Mouse (Mus musculus) left cerebral cortex, postnatal 4 days (tissue): ENCODE measurements around the gene Cdk11b. TPM values are rescaled to one million over a fixed set of nuclear protein-coding genes. Genes with fewer than 3 reads are reported as not detected.
A peak's percentile ranks its signal among the peaks of the same experiment; 100 is the strongest.

Experiments used
- DNase-seq: peaks from one replicate; pipeline ENCODE4 v3.0.0-alpha.2; 2022
- intact Hi-C: fragments of 180-260 bp; cut with DNase I; formaldehyde crosslinking; loops from one replicate; pipeline ENCODE4 v1.15.1; 2025
- total RNA-seq, 2 experiments: library from RNA; stranded (reverse); gene quantifications; 2 replicates each; pipeline ENCODE4 v1.2.3; 2021

The Cdk11b gene
- total RNA-seq: 10 to 100 TPM; 55.5 to 60.6 TPM

GRCm38 (mm10) chr4:155624338-155625291 is at the start of gene Cdk11b:
Gene Cdk11b, plus strand, starts transcription at chr4:155624854.
- intact Hi-C loops: no loop called here
- DNase-seq: peak; percentile 97

GRCm38 (mm10) chr4:155574931-155575330 is 49.7 kb upstream of the Cdk11b start:
- intact Hi-C loops: no loop called here
- no peak for DNase-seq

GRCm38 (mm10) chr4:155575521-155575920 is 49.1 kb upstream of the Cdk11b start:
- no peak for DNase-seq
- intact Hi-C loops: no loop called here

- intact Hi-C loops: no loop called here
- DNase-seq: no peak
Observed at GRCm38 (mm10) chr4:155577132-155577531, 47.5 kb upstream of the Cdk11b start.

- DNase-seq: no peak
- intact Hi-C loops: no loop called here
Observed at GRCm38 (mm10) chr4:155577741-155578140, 46.9 kb upstream of the Cdk11b start.

- no peak for DNase-seq
- intact Hi-C loops: no loop called here
Observed at GRCm38 (mm10) chr4:155578336-155579125, 46.1 kb upstream of the Cdk11b start.

GRCm38 (mm10) chr4:155580420-155580819 is 44.2 kb upstream of the Cdk11b start:
- intact Hi-C loops: loop anchor here (2.0 kb wide), 1 partner anchor 100 kb away; no protein-coding TSS in a partner anchor
- DNase-seq: peak; percentile 55

GRCm38 (mm10) chr4:155582279-155582905 is 42.3 kb upstream of the Cdk11b start:
- DNase-seq: no peak
- intact Hi-C loops: no loop called here

GRCm38 (mm10) chr4:155589356-155589755 is 35.3 kb upstream of the Cdk11b start:
- intact Hi-C loops: no loop called here
- no peak for DNase-seq

GRCm38 (mm10) chr4:155591012-155591719 is 33.5 kb upstream of the Cdk11b start:
- DNase-seq: no peak
- intact Hi-C loops: no loop called here

- DNase-seq: no peak
- intact Hi-C loops: no loop called here
Observed at GRCm38 (mm10) chr4:155593780-155594179, 30.9 kb upstream of the Cdk11b start.

- intact Hi-C loops: no loop called here
- no peak for DNase-seq
Observed at GRCm38 (mm10) chr4:155595777-155596176, 28.9 kb upstream of the Cdk11b start.

GRCm38 (mm10) chr4:155596606-155597005 is 28.0 kb upstream of the Cdk11b start:
- DNase-seq: no peak
- intact Hi-C loops: no loop called here

- intact Hi-C loops: no loop called here
- no peak for DNase-seq
Observed at GRCm38 (mm10) chr4:155598536-155598935, 26.1 kb upstream of the Cdk11b start.

- intact Hi-C loops: no loop called here
- no peak for DNase-seq
Observed at GRCm38 (mm10) chr4:155599901-155600825, 24.5 kb upstream of the Cdk11b start.

GRCm38 (mm10) chr4:155601091-155601996 is 23.3 kb upstream of the Cdk11b start, which contains the start of gene Slc35e2:
Gene Slc35e2, plus strand, starts transcription at chr4:155601416.
- DNase-seq: peak; percentile 98
- intact Hi-C loops: no loop called here

GRCm38 (mm10) chr4:155601997-155602456 is 22.6 kb upstream of the Cdk11b start:
- intact Hi-C loops: no loop called here
- no peak for DNase-seq

GRCm38 (mm10) chr4:155602753-155603152 is 21.9 kb upstream of the Cdk11b start:
- intact Hi-C loops: no loop called here
- DNase-seq: no peak
